Mouse (Mus musculus): ENCODE measurements at regions not wholly inside any gene's neighbourhood (a gene's known extent, or its start where the extent isn't known, plus 50 kb on each side); places are given as distances from the start of the nearest gene placed in this dataset.

DNA sequence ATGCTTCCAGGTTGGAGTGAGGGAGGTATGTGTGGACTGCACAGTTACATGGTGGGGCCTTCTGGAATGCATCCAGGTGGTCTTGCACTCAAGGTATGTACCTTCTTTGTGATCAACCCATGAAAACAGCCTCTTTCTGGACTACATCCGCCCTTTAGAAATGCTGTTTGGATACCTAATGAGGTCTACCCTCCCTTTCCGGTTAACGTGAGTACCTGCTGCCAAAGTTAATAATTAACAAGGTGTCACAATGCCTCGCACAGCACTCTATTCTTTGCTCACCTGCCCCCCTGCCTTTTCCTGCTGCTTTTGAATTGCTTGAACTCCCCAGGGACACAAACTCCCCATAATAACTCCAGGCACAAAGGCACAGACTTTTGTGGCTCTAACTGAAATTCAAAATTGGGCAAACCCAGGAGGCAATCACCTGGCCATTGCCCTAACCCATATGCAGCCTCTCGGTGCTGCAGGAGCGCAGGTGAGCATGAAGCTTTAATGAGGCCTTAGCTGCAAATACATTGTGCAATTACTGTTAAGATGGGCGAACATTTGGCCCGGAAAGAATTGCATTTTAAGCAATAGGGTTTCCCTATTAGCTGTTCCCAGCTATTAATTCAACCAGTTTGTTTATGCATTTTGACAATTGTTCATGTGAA is 500.9 kb upstream of the Nox3 start:
- ATAC-seq (replicated peaks; ENCODE audit: poor library complexity, severe bottlenecking) = no peak

DNA sequence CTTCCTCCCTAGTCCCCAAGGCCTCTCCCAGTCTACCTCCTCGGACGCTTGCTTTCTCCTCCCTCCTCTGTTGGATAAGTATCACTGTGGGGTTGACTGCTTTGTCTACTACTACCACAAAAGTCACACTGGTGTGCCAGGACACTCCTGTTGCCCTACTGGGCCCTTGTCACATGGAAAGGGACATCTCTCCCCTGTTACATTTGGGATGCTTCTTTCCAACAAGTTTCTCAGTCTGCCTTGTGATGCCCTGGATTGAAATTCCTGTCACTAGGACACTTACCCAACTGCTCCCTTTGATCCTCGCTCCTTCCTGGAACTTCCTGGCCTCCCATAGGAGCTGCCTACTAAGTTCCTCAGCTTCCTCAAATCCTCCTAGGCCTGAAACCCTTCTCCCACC is 501.9 kb upstream of the Nox3 start:
- no peak for ATAC-seq (replicated peaks; ENCODE audit: poor library complexity, severe bottlenecking)

GRCm38 (mm10) chr17:4199698-4200153 is 503.7 kb upstream of the Nox3 start:
- no peak for ATAC-seq (replicated peaks; ENCODE audit: poor library complexity, severe bottlenecking)

- ATAC-seq (replicated peaks; ENCODE audit: poor library complexity, severe bottlenecking) = no peak
These were observed 505.2 kb upstream of the Nox3 start for GRCm38 (mm10) chr17:4201300-4201699.

- no peak for ATAC-seq (replicated peaks; ENCODE audit: poor library complexity, severe bottlenecking)
These were observed 512.3 kb upstream of the Nox3 start for GRCm38 (mm10) chr17:4208142-4208925.

DNA sequence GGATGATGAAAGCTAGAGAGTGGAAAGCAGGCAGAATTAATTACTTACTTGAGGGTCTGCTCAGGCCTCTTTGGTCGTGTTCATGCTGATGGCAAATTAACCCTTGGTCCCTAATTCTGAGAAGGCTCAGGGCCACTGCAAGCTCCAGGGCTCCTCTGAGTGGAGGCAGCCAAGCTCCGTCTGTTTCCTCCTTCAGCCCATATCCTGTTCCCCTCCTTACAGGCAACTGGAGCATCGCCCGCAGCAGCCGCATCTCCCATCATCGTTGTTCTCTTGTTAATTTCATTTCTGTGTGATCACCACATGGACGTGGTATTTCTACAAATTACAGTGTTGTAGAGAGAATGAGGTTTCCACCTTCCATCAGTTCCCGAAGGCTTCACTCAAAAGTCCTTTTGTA is 513.6 kb upstream of the Nox3 start:
- peak; percentile 27; the same call in 1 of the 2 replicates for ATAC-seq (replicated peaks; ENCODE audit: poor library complexity, severe bottlenecking)

GRCm38 (mm10) chr17:4212586-4212985 is 516.5 kb upstream of the Nox3 start:
- no peak for ATAC-seq (replicated peaks; ENCODE audit: poor library complexity, severe bottlenecking)

GRCm38 (mm10) chr17:4214970-4215369 is 518.9 kb upstream of the Nox3 start:
- no peak for ATAC-seq (replicated peaks; ENCODE audit: poor library complexity, severe bottlenecking)

GRCm38 (mm10) chr17:4216203-4216602 is 520.1 kb upstream of the Nox3 start:
- ATAC-seq (replicated peaks; ENCODE audit: poor library complexity, severe bottlenecking) = no peak

DNA sequence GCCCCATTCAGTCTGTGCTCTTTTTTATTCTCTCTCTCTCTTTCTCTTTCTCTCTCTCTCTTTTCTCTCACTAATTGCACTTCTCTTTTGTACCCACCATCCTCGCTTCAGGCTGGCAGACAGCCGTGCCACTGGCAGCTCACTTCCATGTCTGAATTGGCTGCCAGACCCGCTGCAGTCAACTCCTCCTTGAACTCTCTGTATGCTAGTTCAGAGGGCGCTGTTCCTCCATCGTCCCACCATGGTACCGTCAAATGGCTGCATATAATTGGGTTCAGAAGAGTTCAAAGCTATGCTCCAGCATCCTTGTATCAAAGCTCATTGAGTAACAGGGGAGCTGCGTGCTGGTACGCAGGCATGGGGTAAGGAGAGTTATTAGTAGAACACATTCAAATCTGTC is 520.7 kb upstream of the Nox3 start:
- ATAC-seq (replicated peaks; ENCODE audit: poor library complexity, severe bottlenecking) = no peak

GRCm38 (mm10) chr17:4220661-4221360 is 524.8 kb upstream of the Nox3 start:
- ATAC-seq (replicated peaks; ENCODE audit: poor library complexity, severe bottlenecking) = no peak

DNA sequence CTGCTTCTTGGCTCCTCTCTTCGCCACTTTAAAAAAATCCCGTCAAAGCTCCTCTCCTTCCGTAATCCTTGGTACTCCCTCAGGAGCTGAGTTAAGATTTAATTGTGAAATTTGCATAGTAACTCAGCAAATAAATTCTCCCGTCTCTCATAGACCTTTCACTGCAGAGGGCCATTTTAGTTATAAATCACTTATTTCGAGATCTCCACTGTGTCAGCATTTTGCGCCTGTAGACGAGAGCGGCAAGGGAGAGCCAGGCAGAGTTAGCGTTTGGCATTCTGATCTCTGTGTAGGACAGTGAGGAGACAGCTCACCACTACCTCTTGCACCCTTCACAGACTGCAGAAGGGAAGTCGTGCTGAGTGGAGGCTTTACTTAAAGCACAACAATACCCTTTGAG is 531.8 kb upstream of the Nox3 start:
- ATAC-seq (replicated peaks; ENCODE audit: poor library complexity, severe bottlenecking) = no peak

DNA sequence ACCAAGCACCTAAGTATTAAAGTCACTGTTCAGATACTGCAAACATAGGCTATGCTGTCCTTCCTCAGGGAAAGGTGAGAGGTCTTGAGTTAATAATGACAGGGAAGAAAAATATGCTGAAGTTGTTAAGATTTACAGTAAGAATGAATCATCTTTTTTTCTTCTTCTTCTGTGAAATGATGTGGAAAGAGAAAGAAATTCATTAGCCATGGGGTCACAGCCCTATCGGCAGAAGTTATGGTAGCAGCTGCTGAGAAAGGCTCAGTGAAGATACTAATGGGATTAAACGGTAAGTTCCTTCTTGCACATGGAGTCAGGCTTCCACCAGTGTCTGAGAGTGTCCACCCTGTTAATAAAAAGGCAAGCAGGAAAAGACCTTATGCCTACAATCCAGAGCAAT is 533.9 kb upstream of the Nox3 start:
- no peak for ATAC-seq (replicated peaks; ENCODE audit: poor library complexity, severe bottlenecking)

DNA sequence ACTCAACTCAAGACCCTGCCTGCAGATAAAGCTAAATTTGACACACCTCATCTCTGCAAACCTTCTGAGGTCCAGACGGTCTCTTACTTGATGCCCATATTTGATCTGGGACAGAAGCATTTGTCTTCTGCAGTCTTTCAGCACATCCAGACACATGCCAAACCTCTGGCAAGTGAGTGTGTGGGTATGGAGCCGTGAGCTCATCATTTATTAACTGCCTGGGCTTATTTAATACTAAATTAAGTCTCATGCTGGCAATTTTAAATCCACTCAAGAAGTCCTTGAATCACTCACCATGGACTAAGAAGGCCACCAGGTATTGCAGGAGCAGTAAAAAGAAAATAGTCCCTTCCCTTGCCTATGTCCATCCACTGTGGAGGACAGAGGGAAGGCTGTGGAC is 554.4 kb upstream of the Nox3 start:
- no peak for ATAC-seq (replicated peaks; ENCODE audit: poor library complexity, severe bottlenecking)

DNA sequence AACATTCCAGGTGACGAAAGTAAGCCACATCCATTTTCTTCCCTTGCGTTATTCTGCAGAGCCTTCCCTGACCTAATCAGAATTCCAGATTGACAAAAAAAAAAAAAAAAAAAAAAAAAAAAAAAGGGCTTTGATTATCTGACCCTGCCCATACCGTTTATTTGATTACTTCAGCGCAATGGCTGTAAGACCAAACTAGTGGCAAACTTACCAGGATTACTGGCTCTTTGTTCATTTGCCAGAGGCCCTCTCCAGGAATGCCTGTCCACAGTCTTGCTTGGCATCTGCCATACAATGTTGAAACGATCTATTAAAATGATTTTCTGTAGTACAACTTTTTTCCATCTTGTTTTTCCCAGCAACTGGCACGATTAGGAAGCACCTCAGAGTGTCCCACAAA is 569.4 kb upstream of the Nox3 start:
- no peak for ATAC-seq (replicated peaks; ENCODE audit: poor library complexity, severe bottlenecking)

DNA sequence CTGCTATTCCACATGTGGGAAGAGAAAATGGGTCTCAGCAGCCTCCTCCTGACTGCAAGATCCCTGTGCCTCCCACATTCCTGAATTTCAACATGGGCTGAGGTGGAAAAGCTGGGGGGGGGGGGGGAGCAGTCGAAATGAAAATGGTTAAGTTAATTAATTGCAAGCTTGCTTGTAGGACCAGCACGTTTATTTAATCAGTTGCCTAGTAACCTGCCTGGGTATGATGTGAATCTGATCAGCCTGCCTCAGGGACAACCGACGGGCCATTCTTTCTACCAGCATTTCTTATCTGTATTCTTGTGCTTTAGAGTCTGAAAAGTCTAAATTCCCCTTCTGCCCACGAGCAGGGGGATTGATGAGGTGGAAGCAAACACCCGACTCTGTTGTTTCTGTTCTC is 569.9 kb upstream of the Nox3 start:
- no peak for ATAC-seq (replicated peaks; ENCODE audit: poor library complexity, severe bottlenecking)

DNA sequence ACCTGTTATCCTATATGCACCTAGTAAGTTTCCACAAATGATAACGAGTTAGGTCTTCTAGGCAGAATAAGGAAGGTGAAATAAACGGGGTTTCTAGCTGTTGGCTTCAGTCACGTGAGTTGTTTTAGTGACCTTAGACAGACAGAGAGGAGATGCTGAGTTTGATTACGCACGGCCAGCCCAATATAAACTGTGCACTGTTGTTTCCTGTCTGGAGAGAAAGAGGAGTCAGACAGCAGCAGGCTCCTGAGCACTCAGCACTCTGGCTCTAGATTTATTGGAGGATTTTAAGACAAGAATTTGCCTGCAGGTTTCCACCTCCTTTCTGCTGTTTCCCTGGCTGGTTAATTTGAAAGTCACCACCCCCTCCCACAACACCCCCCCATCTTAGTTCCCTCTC is 570.4 kb upstream of the Nox3 start:
- no peak for ATAC-seq (replicated peaks; ENCODE audit: poor library complexity, severe bottlenecking)

DNA sequence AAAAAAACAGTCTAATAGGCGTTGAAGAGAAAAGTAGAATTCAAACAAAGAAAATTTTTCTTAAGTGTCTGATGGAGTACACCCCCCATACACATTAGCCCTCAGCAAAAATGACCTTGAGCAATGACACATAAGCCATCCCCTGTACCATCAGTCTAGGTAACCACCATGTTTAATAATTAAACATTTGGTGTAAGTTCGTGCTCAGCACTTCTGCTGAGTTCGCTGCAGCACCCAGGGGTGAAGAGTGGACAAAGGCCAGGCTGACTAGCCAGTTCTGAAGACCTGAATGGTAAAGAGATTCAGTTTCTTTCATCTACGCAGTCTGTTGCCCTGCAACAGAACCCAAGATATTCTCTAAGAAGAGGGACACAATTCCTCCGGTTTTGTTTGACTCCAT is 572.3 kb upstream of the Nox3 start:
- no peak for ATAC-seq (replicated peaks; ENCODE audit: poor library complexity, severe bottlenecking)

- no peak for ATAC-seq (replicated peaks; ENCODE audit: poor library complexity, severe bottlenecking)
These were observed 576.4 kb upstream of the Nox3 start for GRCm38 (mm10) chr17:4272456-4272855.

DNA sequence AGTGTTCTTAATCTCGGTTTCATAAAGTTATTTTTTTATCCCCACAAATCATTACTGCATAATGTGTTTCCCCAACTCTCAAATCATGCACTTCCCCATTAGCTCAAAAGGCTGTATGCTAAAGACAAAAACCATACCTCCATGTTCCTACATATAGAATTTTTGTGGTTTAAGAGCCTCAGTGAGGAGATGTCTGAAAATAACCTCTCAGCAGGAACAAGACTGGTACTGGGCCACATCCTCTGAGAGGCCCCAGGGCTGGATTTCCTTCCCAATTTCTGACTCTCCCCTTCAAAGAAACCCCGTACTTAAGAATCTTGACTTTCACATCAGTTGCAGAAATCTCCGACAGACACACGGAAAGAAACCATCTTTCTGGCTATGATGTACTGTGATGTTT is 580.7 kb upstream of the Nox3 start:
- ATAC-seq (replicated peaks; ENCODE audit: poor library complexity, severe bottlenecking) = peak; percentile 95

GRCm38 (mm10) chr17:4278239-4278827 is 582.3 kb upstream of the Nox3 start:
- ATAC-seq (replicated peaks; ENCODE audit: poor library complexity, severe bottlenecking) = no peak; the same call in 1 of the 2 replicates
